Mouse (Mus musculus) erythroblast, adult 5-6 weeks (primary cell): ENCODE results near the gene Rtkn2. TPM values are rescaled to one million over a fixed set of nuclear protein-coding genes. Genes with fewer than 3 reads are reported as not detected.

Source experiments
- ATAC-seq: replicated peaks from 2 replicates; pipeline ENCODE4 v1.8.0; 2016; ENCODE audit warnings: moderate number of reproducible peaks, mild to moderate bottlenecking, moderate TSS enrichment, inconsistent platforms; ENCODE audit not compliant: poor library complexity, low FRiP score, severe bottlenecking
- total RNA-seq, 2 experiments: library from RNA; stranded (forward) in 1 of 2; stranded (reverse) in 1 of 2; fragments of 150-400 nt in 1 of 2; fragments of 200-764, 138-1000 nt in 1 of 2; gene quantifications; 2 replicates each; pipeline versions ENCODE4 v1.2.3 to v1.2.4; 2015 to 2017; ENCODE audit warnings: low replicate concordance in 2 of 2

Rtkn2 gene
- 1.3 and 7.1 TPM in 2 replicates for total RNA-seq (2015; ENCODE audit: low replicate concordance)
- 2.9 and 3.6 TPM in 2 replicates for total RNA-seq (2017; ENCODE audit: low replicate concordance)

- peak; percentile 84 for ATAC-seq
These were observed at the start of gene Rtkn2 for GRCm38 (mm10) chr10:67979401-67980157. Gene Rtkn2 (plus strand): TSS chr10:67979570.

GRCm38 (mm10) chr10:67931328-67931727 is 48.0 kb upstream of the Rtkn2 start:
- no peak for ATAC-seq

- ATAC-seq: no peak
These were observed 46.6 kb upstream of the Rtkn2 start for GRCm38 (mm10) chr10:67932780-67933179.

- no peak for ATAC-seq
These were observed 42.4 kb upstream of the Rtkn2 start for GRCm38 (mm10) chr10:67936944-67937343.

GRCm38 (mm10) chr10:67937775-67938174 is 41.6 kb upstream of the Rtkn2 start:
- no peak for ATAC-seq

GRCm38 (mm10) chr10:67939546-67939945 is 39.8 kb upstream of the Rtkn2 start:
- no peak for ATAC-seq

- ATAC-seq: no peak
These were observed 35.9 kb upstream of the Rtkn2 start for GRCm38 (mm10) chr10:67943513-67943912.

GRCm38 (mm10) chr10:67950059-67950748 is 29.2 kb upstream of the Rtkn2 start:
- no peak for ATAC-seq

- no peak for ATAC-seq
These were observed 27.7 kb upstream of the Rtkn2 start for GRCm38 (mm10) chr10:67951690-67952089.

- ATAC-seq: no peak
These were observed 23.4 kb upstream of the Rtkn2 start for GRCm38 (mm10) chr10:67955982-67956381.

GRCm38 (mm10) chr10:67959982-67960381 is 19.4 kb upstream of the Rtkn2 start:
- ATAC-seq: no peak

- no peak for ATAC-seq
These were observed 16.9 kb upstream of the Rtkn2 start for GRCm38 (mm10) chr10:67962496-67962895.

- ATAC-seq: no peak
These were observed 15.3 kb upstream of the Rtkn2 start for GRCm38 (mm10) chr10:67964060-67964459.

- ATAC-seq: no peak
These were observed 14.0 kb upstream of the Rtkn2 start for GRCm38 (mm10) chr10:67965251-67965986.

- ATAC-seq: no peak
These were observed 13.3 kb upstream of the Rtkn2 start for GRCm38 (mm10) chr10:67966102-67966501.

GRCm38 (mm10) chr10:67966983-67967382 is 12.4 kb upstream of the Rtkn2 start:
- no peak for ATAC-seq

GRCm38 (mm10) chr10:67971166-67971796 is 8.1 kb upstream of the Rtkn2 start:
- no peak for ATAC-seq

- no peak for ATAC-seq
These were observed 2.1 kb upstream of the Rtkn2 start for GRCm38 (mm10) chr10:67977271-67977670.

GRCm38 (mm10) chr10:67983776-67984175 is 4.4 kb downstream of the Rtkn2 start:
- ATAC-seq: no peak
